Mouse (Mus musculus) kidney, adult 2 months (tissue): Measurements from ENCODE around the gene Ptbp3. TPM values are rescaled to one million over a fixed set of nuclear protein-coding genes. Genes with fewer than 3 reads are reported as not detected.

Experiments used
- DNase-seq: peaks from one replicate; pipeline ENCODE4 v3.0.0; 2021
- H3K27ac ChIP-seq: fragments of 200-500 bp; 2 replicates; pipeline ENCODE4 v1.5.1; 2012; ENCODE audit warnings: low read depth, low read length, control low read depth, inconsistent platforms; ENCODE audit not compliant: insufficient read depth
- H3K27me3 ChIP-seq: fragments of 200-500 bp; replicated peaks from 2 replicates; pipeline ENCODE4 v1.6.1; 2012; ENCODE audit warnings: mild to moderate bottlenecking, moderate library complexity, low read length, inconsistent platforms; ENCODE audit not compliant: control insufficient read depth, insufficient read depth
- H3K36me3 ChIP-seq: fragments of 200-500 bp; 2 replicates; pipeline ENCODE4 v1.6.1; 2012; ENCODE audit warnings: mild to moderate bottlenecking, moderate library complexity, low read length, inconsistent platforms; ENCODE audit not compliant: control insufficient read depth, insufficient read depth
- H3K4me1 ChIP-seq: fragments of 200-500 bp; 2 replicates; pipeline ENCODE4 v1.6.1; 2011; ENCODE audit warnings: low read length; ENCODE audit not compliant: control insufficient read depth, insufficient read depth
- H3K4me3 ChIP-seq: fragments of 200-500 bp; 2 replicates; pipeline ENCODE4 v1.5.1; 2011; ENCODE audit warnings: mild to moderate bottlenecking, low read depth, low read length, control low read depth; ENCODE audit not compliant: insufficient read depth
- CTCF ChIP-seq: fragments of 200-500 bp; conservative IDR thresholded peaks from 2 replicates; pipeline ENCODE4 v1.5.1; 2011; ENCODE audit warnings: low read depth, mild to moderate bottlenecking, control low read depth, low read length, moderate library complexity, mixed read lengths; ENCODE audit not compliant: insufficient read depth, insufficient read length
- POLR2A ChIP-seq: fragments of 200-500 bp; IDR thresholded peaks from one replicate; pipeline ENCODE4 v1.6.1; 2011; ENCODE audit warnings: low read depth, low read length, control low read depth
- WGBS: fragments of 180-500 bp; shearing (Covaris S2); methylation state at CpG from one replicate; pipeline ENCODE4 v1.1.7; 2018; 5-methylcytosine and 5-hydroxymethylcytosine counted together
- polyA plus RNA-seq: library from polyadenylated mRNA; depleted of rRNA; stranded (reverse); fragments of >200 nt; gene quantifications from 2 replicates; pipeline ENCODE4 v1.2.3, GENCODE M21; 2012; rRNA removed

Ptbp3 gene
- polyA plus RNA-seq: 32.8 and 33.8 TPM in 2 replicates

DNA sequence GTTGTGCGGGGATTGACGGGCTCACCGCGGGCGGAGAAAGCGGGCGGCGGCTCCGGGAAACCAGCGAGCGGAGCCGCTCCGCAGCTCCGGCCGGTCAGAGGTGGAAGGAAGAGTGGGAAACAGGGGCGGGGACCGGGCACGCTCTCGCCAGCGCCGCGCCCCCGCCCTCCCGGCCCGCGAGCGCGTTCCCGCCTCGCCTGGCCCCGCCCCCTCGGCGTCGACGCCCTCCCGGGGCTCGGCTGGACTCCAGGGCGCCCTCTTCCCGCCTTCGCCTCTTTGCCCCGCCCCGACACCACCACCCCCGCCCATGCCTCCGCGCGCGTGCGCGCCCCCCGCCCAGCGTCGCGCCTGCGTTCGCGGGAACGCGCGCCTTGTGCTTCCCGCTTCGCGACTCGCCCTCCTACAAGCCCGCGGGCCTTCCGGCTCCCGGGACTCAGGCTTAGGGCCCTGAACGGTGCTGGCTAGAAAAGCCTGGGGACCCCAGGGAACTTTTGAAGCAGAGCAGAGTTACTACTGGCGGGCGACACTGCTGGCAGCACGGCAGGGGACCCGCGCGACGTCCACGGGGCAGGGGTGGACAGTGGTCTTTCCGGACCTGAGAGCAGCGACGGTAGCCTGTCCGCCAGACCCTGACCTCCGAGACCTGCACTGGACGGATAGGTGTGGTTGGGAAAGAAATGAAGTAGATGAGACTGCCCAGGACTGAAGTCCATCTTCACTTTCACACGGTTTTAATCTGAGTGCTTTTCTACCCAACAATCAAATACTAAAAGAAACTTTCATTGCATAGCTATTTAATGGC, at the start of gene Ptbp3:
TSS of gene Ptbp3 (minus strand) at position 190 of the 802 bp plus-strand sequence.
- peaks cover 14% of the 10 kb centered on the region for H3K4me1 ChIP-seq
- DNase-seq: peak; percentile 96
- no peaks in the 10 kb centered on the region for H3K27me3 ChIP-seq
- TF ChIP-seq POLR2A (peak; percentile 44), CTCF (no peak)
- H3K4me3 ChIP-seq: peak within 1 kb of the TSS; percentile 97
- peak within 1 kb of the TSS; percentile 97 for H3K27ac ChIP-seq
- no peaks in the 10 kb centered on the region for H3K36me3 ChIP-seq
- under 1% methylated on average over 83 of the region's 83 CpGs for WGBS

- Histone ChIP-seq H3K27me3 (no peaks in the 10 kb centered on the region), H3K27ac (no peak overlapping the region), H3K4me1 (no peaks in the 10 kb centered on the region), H3K4me3 (no peak overlapping the region), H3K36me3 (peaks cover 5% of the 10 kb centered on the region; the same call in 1 of the 2 replicates)
- WGBS: 82% methylated on average over 2 of the region's 2 CpGs
- no peak for TF ChIP-seq POLR2A
- no peak for TF ChIP-seq CTCF
- no peak for DNase-seq
Measured at GRCm38 (mm10) chr4:59596556-59596955, 47.4 kb upstream of the Ptbp3 start.

DNA sequence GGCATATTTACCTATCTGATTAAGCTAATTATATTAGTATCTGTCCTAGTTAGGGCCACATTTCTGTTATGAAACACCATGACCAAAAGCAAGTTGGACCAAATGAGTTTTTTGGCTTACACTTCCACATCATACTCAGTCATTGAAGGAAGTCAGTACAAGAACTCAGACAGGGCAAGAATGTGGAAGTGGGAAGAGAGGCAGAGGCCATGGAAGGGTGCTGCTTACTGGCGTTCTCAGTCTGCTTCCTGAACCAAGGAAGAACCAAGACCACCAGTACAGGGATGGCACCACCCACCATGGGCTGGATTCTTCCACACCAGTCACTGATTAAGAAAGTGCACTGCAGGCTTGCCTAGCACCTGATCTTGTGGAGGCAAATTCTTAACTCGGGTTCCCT, 45.5 kb upstream of the Ptbp3 start:
- Histone ChIP-seq H3K36me3 (peaks cover 5% of the 10 kb centered on the region; the same call in 1 of the 2 replicates), H3K27me3 (no peaks in the 10 kb centered on the region), H3K4me1 (no peaks in the 10 kb centered on the region), H3K4me3 (no peak overlapping the region), H3K27ac (no peak overlapping the region)
- DNase-seq: no peak
- no peak for TF ChIP-seq POLR2A
- TF ChIP-seq CTCF: no peak
- 63% methylated on average over 2 of the region's 2 CpGs for WGBS

GRCm38 (mm10) chr4:59587872-59588226, 38.7 kb upstream of the Ptbp3 start:
- TF ChIP-seq POLR2A (no peak), CTCF (no peak)
- 96% methylated on average over 1 of the region's 1 CpGs for WGBS
- H3K4me1 ChIP-seq: peaks cover 9% of the 10 kb centered on the region; the same call in 1 of the 2 replicates
- H3K27me3 ChIP-seq: no peaks in the 10 kb centered on the region
- DNase-seq: no peak
- no peaks in the 10 kb centered on the region for H3K36me3 ChIP-seq
- H3K27ac ChIP-seq: no peak overlapping the region
- no peak overlapping the region for H3K4me3 ChIP-seq

DNA sequence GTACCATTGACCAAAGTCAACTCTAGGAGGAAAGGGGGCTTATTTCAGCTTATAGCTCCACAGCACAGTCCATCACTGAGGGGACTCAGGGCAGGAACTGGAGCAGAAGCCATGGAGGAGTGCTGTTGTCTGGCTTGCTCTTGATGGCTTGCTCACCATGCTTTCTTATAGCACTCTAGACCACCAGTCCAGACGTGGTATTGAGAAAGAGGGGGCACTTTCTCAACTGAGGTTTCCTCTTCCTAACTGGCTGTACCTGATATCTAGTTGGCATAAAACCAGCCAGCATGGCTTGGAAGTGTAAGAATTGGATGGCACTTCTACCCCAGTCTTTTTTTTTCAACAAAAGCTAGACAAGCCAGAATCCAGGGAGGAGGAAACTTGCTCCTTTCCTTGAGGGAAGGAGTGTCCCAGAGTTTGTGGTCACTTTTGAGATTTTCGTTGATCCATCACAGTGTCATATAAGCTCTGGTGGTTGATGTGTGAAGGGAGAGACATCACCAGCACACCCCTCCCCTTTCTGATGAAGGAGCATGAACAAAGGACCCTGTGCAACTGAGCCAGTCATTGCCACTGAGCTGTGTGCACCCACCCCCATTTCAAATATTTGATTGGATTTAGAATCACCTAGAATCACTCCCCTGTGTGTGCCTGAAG, 38.2 kb upstream of the Ptbp3 start:
- Histone ChIP-seq H3K27ac (no peak overlapping the region), H3K4me1 (peaks cover 11% of the 10 kb centered on the region; the same call in 1 of the 2 replicates), H3K27me3 (no peaks in the 10 kb centered on the region), H3K4me3 (no peak overlapping the region), H3K36me3 (no peaks in the 10 kb centered on the region)
- DNase-seq: no peak
- WGBS: 73% methylated on average over 2 of the region's 2 CpGs
- TF ChIP-seq CTCF: no peak
- no peak for TF ChIP-seq POLR2A

DNA sequence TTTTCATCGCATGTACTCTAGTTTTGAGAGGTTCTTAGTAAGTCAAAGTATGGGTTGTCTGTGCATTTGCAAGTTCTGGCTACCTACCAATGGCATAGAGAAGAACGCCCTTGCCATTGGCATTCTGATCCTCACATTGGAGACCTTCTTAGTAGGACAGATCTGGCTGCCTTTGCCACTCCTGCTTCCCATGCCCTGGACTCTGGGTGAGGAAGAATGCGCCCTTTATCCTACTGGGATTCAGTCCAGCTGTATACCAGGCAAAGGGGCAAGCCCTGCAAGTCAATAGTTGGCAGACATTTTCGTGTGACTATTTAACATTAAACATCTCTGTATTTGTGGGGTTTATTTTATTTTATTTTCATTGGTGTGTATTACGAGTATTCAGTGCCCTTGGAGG, 35.9 kb upstream of the Ptbp3 start:
- peaks cover 14% of the 10 kb centered on the region; the same call in 1 of the 2 replicates for H3K4me1 ChIP-seq
- H3K4me3 ChIP-seq: no peak overlapping the region
- TF ChIP-seq CTCF (no peak), POLR2A (no peak)
- H3K27me3 ChIP-seq: no peaks in the 10 kb centered on the region
- peak; percentile 92 for DNase-seq
- 46% methylated on average over 5 of the region's 5 CpGs for WGBS
- H3K27ac ChIP-seq: no peak overlapping the region
- no peaks in the 10 kb centered on the region for H3K36me3 ChIP-seq

DNA sequence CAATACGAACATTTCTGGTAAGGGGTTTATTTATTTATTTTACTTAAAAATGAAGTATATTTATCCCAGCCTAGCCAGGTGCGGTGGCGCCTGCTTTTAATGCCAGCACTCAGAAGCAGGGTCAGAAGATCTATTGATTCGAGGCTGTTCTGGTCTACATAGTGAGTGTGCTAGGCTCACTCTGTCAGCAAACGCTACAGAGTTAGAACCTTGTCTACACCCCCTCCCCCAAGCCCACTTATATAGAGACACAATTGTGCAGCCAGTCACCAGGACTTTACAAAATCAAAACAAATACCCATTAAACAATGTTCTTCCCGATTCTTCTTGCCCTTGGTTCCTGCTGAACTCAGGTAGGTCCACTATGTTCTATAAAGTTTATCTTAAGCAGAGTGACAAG, 33.0 kb upstream of the Ptbp3 start:
- Histone ChIP-seq H3K27me3 (no peaks in the 10 kb centered on the region), H3K36me3 (no peaks in the 10 kb centered on the region), H3K4me1 (peaks cover 14% of the 10 kb centered on the region; the same call in 1 of the 2 replicates), H3K4me3 (peak overlapping the region; percentile 49), H3K27ac (0 out of 2 replicates have a peak overlapping the region, but pooled peaks have one; percentile 52)
- peak; percentile 13 for DNase-seq
- 19% methylated on average over 6 of the region's 6 CpGs for WGBS
- TF ChIP-seq POLR2A (no peak), CTCF (no peak)
